Mouse (Mus musculus): ENCODE results near the gene Fam192a. TPM values are rescaled to one million over a fixed set of nuclear protein-coding genes. Genes with fewer than 3 reads are reported as not detected.

Fam192a gene
- total and polyA plus RNA-seq, 3 experiments, result 30.7 to 80.3 (median 43.7) TPM

GRCm38 (mm10) chr8:94549998-94550397 lies 51.8 kb downstream of the Fam192a start:
- H3K27me3 ChIP-seq (replicated peaks), result no peaks in the 10 kb centered on the region
- peaks cover 15 to 16% of the 10 kb centered on the region in 2 experiments for H3K36me3 ChIP-seq (replicated peaks in 1 of 2; ENCODE audit: control insufficient read depth in 1 of 2, insufficient read depth in 1 of 2, low read length in 1 of 2)
- DNase-seq (ENCODE audit: extremely low read depth), result no peak
- peaks cover 30 to 49% of the 10 kb centered on the region in 2 experiments for H3K4me1 ChIP-seq (ENCODE audit: control insufficient read depth in 1 of 2, insufficient read depth in 2 of 2)
- no peak overlapping the region for H3K27ac ChIP-seq (ENCODE audit: insufficient read depth, low read depth)
- no peak for TF ChIP-seq ELF1 (IDR thresholded peaks at IDR 0.05; ENCODE audit: low read depth, low read length)
- no peak for TF ChIP-seq MYC (IDR thresholded peaks at IDR 0.05; ENCODE audit: low read depth, low read length)
- no peak for TF ChIP-seq USF1 (IDR thresholded peaks at IDR 0.05; ENCODE audit: low read depth, low read length)
- TF ChIP-seq USF2 (conservative IDR thresholded peaks at IDR 0.05; ENCODE audit: low read depth, low read length), result no peak
- no peak for TF ChIP-seq ZNF384 (IDR thresholded peaks at IDR 0.05; ENCODE audit: low read depth, low read length)
- TF ChIP-seq ETS1 (conservative IDR thresholded peaks at IDR 0.05; ENCODE audit: low read depth, low read length), result no peak
- TF ChIP-seq RCOR1 (conservative IDR thresholded peaks at IDR 0.05; ENCODE audit: low read depth, low read length), result no peak
- TF ChIP-seq MAX (IDR thresholded peaks at IDR 0.05; ENCODE audit: low read length), result no peak
- TF ChIP-seq MAFK (IDR thresholded peaks at IDR 0.05; ENCODE audit: insufficient replicate concordance, low read length), result no peak
- dilution Hi-C loops (cut with MboI; ENCODE audit: extremely low pct_ligation_motif_present, extremely low pct_unique_long_range_greater_than_20kb, low sequenced_read_pairs), result no loop called here
- H3K9me3 ChIP-seq (replicated peaks; ENCODE audit: low read length), result no peaks in the 10 kb centered on the region
- H3K4me3 ChIP-seq (replicated peaks in 1 of 3; ENCODE audit: low read depth in 2 of 3, low read length in 2 of 3, poor library complexity in 1 of 3), result no peak overlapping the region
- H3K79me2 ChIP-seq (replicated peaks; ENCODE audit: control insufficient read depth, extremely low read depth, insufficient read depth, poor library complexity, severe bottlenecking), result no peaks in the 10 kb centered on the region
- H3K4me2 ChIP-seq (ENCODE audit: insufficient read depth, low read depth, poor library complexity, severe bottlenecking), result no peak overlapping the region
- no peak overlapping the region for H3K9ac ChIP-seq (ENCODE audit: insufficient read depth, low read depth)
- in situ Hi-C loops (cut with MboI; ENCODE audit: low pct_ligation_motif_present, low pct_unique_long_range_greater_than_20kb, low sequenced_read_pairs), result no loop called here

DNA sequence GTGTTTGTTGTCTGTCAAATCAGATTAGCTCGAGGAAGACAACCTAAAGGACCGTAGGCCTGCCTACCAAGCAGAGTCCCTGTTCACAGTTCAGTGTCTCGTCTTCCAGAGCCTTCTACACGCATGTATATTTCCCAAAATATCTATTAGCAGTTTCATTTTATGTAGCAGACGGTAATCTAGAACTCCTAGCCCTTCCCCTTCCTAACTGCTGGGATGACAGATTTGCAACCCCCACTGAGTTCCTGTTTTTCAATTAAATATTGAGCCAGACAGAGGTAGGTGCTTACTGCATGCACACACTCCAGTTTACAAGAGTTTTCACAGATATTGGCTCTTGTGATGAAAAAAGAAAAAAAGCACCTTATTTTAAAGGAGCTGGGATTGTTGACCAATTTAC lies 52.3 kb downstream of the Fam192a start:
- Histone ChIP-seq H3K27me3 (replicated peaks) (no peaks in the 10 kb centered on the region), H3K9me3 (replicated peaks; ENCODE audit: low read length) (no peaks in the 10 kb centered on the region), H3K4me3 (replicated peaks in 1 of 3; ENCODE audit: low read depth in 2 of 3, low read length in 2 of 3, poor library complexity in 1 of 3) (no peak overlapping the region), H3K9ac (ENCODE audit: insufficient read depth, low read depth) (no peak overlapping the region), H3K4me2 (ENCODE audit: insufficient read depth, low read depth, poor library complexity, severe bottlenecking) (no peak overlapping the region), H3K36me3 (replicated peaks in 1 of 2; ENCODE audit: control insufficient read depth in 1 of 2, insufficient read depth in 1 of 2, low read length in 1 of 2) (peaks cover 11 to 13% of the 10 kb centered on the region in 2 experiments), H3K27ac (ENCODE audit: insufficient read depth, low read depth) (no peak overlapping the region), H3K79me2 (replicated peaks; ENCODE audit: control insufficient read depth, extremely low read depth, insufficient read depth, poor library complexity, severe bottlenecking) (no peaks in the 10 kb centered on the region), H3K4me1 (ENCODE audit: control insufficient read depth in 1 of 2, insufficient read depth in 2 of 2) (peaks cover 32 to 44% of the 10 kb centered on the region in 2 experiments)
- no peak for DNase-seq (ENCODE audit: extremely low read depth)
- TF ChIP-seq MAX (IDR thresholded peaks at IDR 0.05; ENCODE audit: low read length), result no peak
- TF ChIP-seq BHLHE40 (IDR thresholded peaks at IDR 0.05; ENCODE audit: low read depth, low read length), result no peak
- no peak for TF ChIP-seq JUND (conservative IDR thresholded peaks at IDR 0.05; ENCODE audit: low read depth, low read length)
- no peak for TF ChIP-seq ETS1 (conservative IDR thresholded peaks at IDR 0.05; ENCODE audit: low read depth, low read length)
- in situ Hi-C loops (cut with MboI; ENCODE audit: low pct_ligation_motif_present, low pct_unique_long_range_greater_than_20kb, low sequenced_read_pairs) (no loop called here), dilution Hi-C loops (cut with MboI; ENCODE audit: extremely low pct_ligation_motif_present, extremely low pct_unique_long_range_greater_than_20kb, low sequenced_read_pairs) (no loop called here)

DNA sequence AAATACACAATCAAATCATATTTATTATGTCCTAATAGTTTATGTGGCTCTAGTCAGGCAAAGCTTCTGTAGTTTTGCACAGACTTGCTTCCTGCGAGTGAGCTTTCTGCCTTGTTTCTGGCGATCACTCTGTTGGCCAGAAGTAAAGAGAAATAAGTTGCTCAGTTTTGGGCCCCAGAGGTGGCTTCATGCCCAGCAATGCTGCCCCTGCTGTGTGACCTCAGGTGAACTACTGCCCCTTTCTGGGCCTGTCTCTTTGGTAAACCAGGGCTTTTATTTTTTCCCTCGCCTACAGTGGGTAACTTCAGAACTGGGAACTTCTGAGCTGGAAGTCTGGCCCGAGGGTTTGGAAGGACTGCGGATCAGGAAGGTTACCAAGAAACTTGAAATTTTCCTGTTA lies 52.8 kb downstream of the Fam192a start:
- in situ Hi-C loops (cut with MboI; ENCODE audit: low pct_ligation_motif_present, low pct_unique_long_range_greater_than_20kb, low sequenced_read_pairs), result no loop called here
- dilution Hi-C loops (cut with MboI; ENCODE audit: extremely low pct_ligation_motif_present, extremely low pct_unique_long_range_greater_than_20kb, low sequenced_read_pairs), result no loop called here
- H3K27me3 ChIP-seq (replicated peaks), result no peaks in the 10 kb centered on the region

More for the DNA sequence above, 52.8 kb downstream of the Fam192a start:
- Histone ChIP-seq H3K79me2 (replicated peaks; ENCODE audit: control insufficient read depth, extremely low read depth, insufficient read depth, poor library complexity, severe bottlenecking) (no peaks in the 10 kb centered on the region), H3K36me3 (replicated peaks in 1 of 2; ENCODE audit: control insufficient read depth in 1 of 2, insufficient read depth in 1 of 2, low read length in 1 of 2) (peaks cover 11% of the 10 kb centered on the region in 2 experiments), H3K9me3 (replicated peaks; ENCODE audit: low read length) (no peaks in the 10 kb centered on the region), H3K9ac (ENCODE audit: insufficient read depth, low read depth) (no peak overlapping the region), H3K4me3 (replicated peaks in 1 of 3; ENCODE audit: low read depth in 2 of 3, low read length in 2 of 3, poor library complexity in 1 of 3) (no peak overlapping the region), H3K4me1 (ENCODE audit: control insufficient read depth in 1 of 2, insufficient read depth in 2 of 2) (peaks cover 37 to 45% of the 10 kb centered on the region in 2 experiments), H3K27ac (ENCODE audit: insufficient read depth, low read depth) (no peak overlapping the region), H3K4me2 (ENCODE audit: insufficient read depth, low read depth, poor library complexity, severe bottlenecking) (no peak overlapping the region)
- DNase-seq (ENCODE audit: extremely low read depth), result no peak
- no peak for TF ChIP-seq UBTF (IDR thresholded peaks at IDR 0.05; ENCODE audit: low read depth, low read length)
- no peak for TF ChIP-seq BHLHE40 (IDR thresholded peaks at IDR 0.05; ENCODE audit: low read depth, low read length)
- no peak for TF ChIP-seq PAX5 (IDR thresholded peaks at IDR 0.05; ENCODE audit: low read length)
- TF ChIP-seq CHD1 (IDR thresholded peaks at IDR 0.05; ENCODE audit: low read depth, low read length), result no peak
- no peak for TF ChIP-seq EP300 (IDR thresholded peaks at IDR 0.05; ENCODE audit: low read length)
- no peak for TF ChIP-seq HCFC1 (IDR thresholded peaks at IDR 0.05; ENCODE audit: low read depth, low read length)
- no peak for TF ChIP-seq CHD2 (IDR thresholded peaks at IDR 0.05; ENCODE audit: low read length)

All from CH12.LX (cell line).